Mouse (Mus musculus): Measurements from ENCODE around the gene Usp19. TPM values are rescaled to one million over a fixed set of nuclear protein-coding genes. Genes with fewer than 3 reads are reported as not detected.

Usp19 gene
- polyA plus RNA-seq (2011; ENCODE audit: insufficient read length, low read depth, missing spikeins) = 77.0 and 80.7 TPM in 2 replicates

GRCm38 (mm10) chr9:108490559-108491285, at the start of gene Usp19:
Gene Usp19, plus strand, starts transcription at chr9:108490602.
- no peak for TF ChIP-seq CTCF (IDR thresholded peaks at IDR 0.05; ENCODE audit: borderline replicate concordance, insufficient read depth, low read length)
- TF ChIP-seq POLR2A (IDR thresholded peaks at IDR 0.05; ENCODE audit: low read depth, low read length) = peak; percentile 50
- Histone ChIP-seq H3K4me3 (ENCODE audit: insufficient read depth, low read length) (peak within 1 kb of the TSS; percentile 97), H3K4me1 (ENCODE audit: control insufficient read depth, insufficient read depth, low read length) (no peaks in the 10 kb centered on the region), H3K27ac (ENCODE audit: insufficient read depth, low read length) (peak within 1 kb of the TSS; percentile 95)

GRCm38 (mm10) chr9:108441236-108441919, 49.0 kb upstream of the Usp19 start:
- H3K4me3 ChIP-seq (ENCODE audit: insufficient read depth, low read length) = no peak overlapping the region
- no peaks in the 10 kb centered on the region; the same call in 1 of the 2 replicates for H3K4me1 ChIP-seq (ENCODE audit: control insufficient read depth, insufficient read depth, low read length)
- no peak overlapping the region for H3K27ac ChIP-seq (ENCODE audit: insufficient read depth, low read length)
- TF ChIP-seq POLR2A (IDR thresholded peaks at IDR 0.05; ENCODE audit: low read depth, low read length) (no peak), CTCF (IDR thresholded peaks at IDR 0.05; ENCODE audit: borderline replicate concordance, insufficient read depth, low read length) (no peak)

GRCm38 (mm10) chr9:108445125-108445524, 45.3 kb upstream of the Usp19 start:
- no peak overlapping the region for H3K27ac ChIP-seq (ENCODE audit: insufficient read depth, low read length)
- H3K4me3 ChIP-seq (ENCODE audit: insufficient read depth, low read length) = no peak overlapping the region
- no peak for TF ChIP-seq POLR2A (IDR thresholded peaks at IDR 0.05; ENCODE audit: low read depth, low read length)
- no peak for TF ChIP-seq CTCF (IDR thresholded peaks at IDR 0.05; ENCODE audit: borderline replicate concordance, insufficient read depth, low read length)
- H3K4me1 ChIP-seq (ENCODE audit: control insufficient read depth, insufficient read depth, low read length) = no peaks in the 10 kb centered on the region; the same call in 1 of the 2 replicates

GRCm38 (mm10) chr9:108449860-108450259, 40.5 kb upstream of the Usp19 start:
- TF ChIP-seq CTCF (IDR thresholded peaks at IDR 0.05; ENCODE audit: borderline replicate concordance, insufficient read depth, low read length) (no peak), POLR2A (IDR thresholded peaks at IDR 0.05; ENCODE audit: low read depth, low read length) (no peak)
- Histone ChIP-seq H3K27ac (ENCODE audit: insufficient read depth, low read length) (no peak overlapping the region), H3K4me3 (ENCODE audit: insufficient read depth, low read length) (no peak overlapping the region), H3K4me1 (ENCODE audit: control insufficient read depth, insufficient read depth, low read length) (no peaks in the 10 kb centered on the region; the same call in 1 of the 2 replicates)

GRCm38 (mm10) chr9:108450292-108451169, 39.9 kb upstream of the Usp19 start:
- Histone ChIP-seq H3K4me1 (ENCODE audit: control insufficient read depth, insufficient read depth, low read length) (no peaks in the 10 kb centered on the region; the same call in 1 of the 2 replicates), H3K27ac (ENCODE audit: insufficient read depth, low read length) (no peak overlapping the region), H3K4me3 (ENCODE audit: insufficient read depth, low read length) (no peak overlapping the region)
- no peak for TF ChIP-seq POLR2A (IDR thresholded peaks at IDR 0.05; ENCODE audit: low read depth, low read length)
- no peak for TF ChIP-seq CTCF (IDR thresholded peaks at IDR 0.05; ENCODE audit: borderline replicate concordance, insufficient read depth, low read length)

- Histone ChIP-seq H3K4me1 (ENCODE audit: control insufficient read depth, insufficient read depth, low read length) (no peaks in the 10 kb centered on the region; the same call in 1 of the 2 replicates), H3K27ac (ENCODE audit: insufficient read depth, low read length) (no peak overlapping the region), H3K4me3 (ENCODE audit: insufficient read depth, low read length) (no peak overlapping the region)
- TF ChIP-seq CTCF (IDR thresholded peaks at IDR 0.05; ENCODE audit: borderline replicate concordance, insufficient read depth, low read length) = no peak
- no peak for TF ChIP-seq POLR2A (IDR thresholded peaks at IDR 0.05; ENCODE audit: low read depth, low read length)
Observed at GRCm38 (mm10) chr9:108451170-108451493, 39.3 kb upstream of the Usp19 start.

GRCm38 (mm10) chr9:108451519-108452160, 38.8 kb upstream of the Usp19 start:
- no peak for TF ChIP-seq POLR2A (IDR thresholded peaks at IDR 0.05; ENCODE audit: low read depth, low read length)
- TF ChIP-seq CTCF (IDR thresholded peaks at IDR 0.05; ENCODE audit: borderline replicate concordance, insufficient read depth, low read length) = no peak
- Histone ChIP-seq H3K4me1 (ENCODE audit: control insufficient read depth, insufficient read depth, low read length) (no peaks in the 10 kb centered on the region; the same call in 1 of the 2 replicates), H3K27ac (ENCODE audit: insufficient read depth, low read length) (no peak overlapping the region), H3K4me3 (ENCODE audit: insufficient read depth, low read length) (peak overlapping the region; percentile 51)

- Histone ChIP-seq H3K4me3 (ENCODE audit: insufficient read depth, low read length) (peak overlapping the region; percentile 51), H3K4me1 (ENCODE audit: control insufficient read depth, insufficient read depth, low read length) (no peaks in the 10 kb centered on the region; the same call in 1 of the 2 replicates), H3K27ac (ENCODE audit: insufficient read depth, low read length) (no peak overlapping the region)
- TF ChIP-seq POLR2A (IDR thresholded peaks at IDR 0.05; ENCODE audit: low read depth, low read length) (peak; percentile 52), CTCF (IDR thresholded peaks at IDR 0.05; ENCODE audit: borderline replicate concordance, insufficient read depth, low read length) (0 out of 2 replicates have a peak, but pooled peaks have one; percentile 44)
Observed at GRCm38 (mm10) chr9:108452291-108452906, 38.0 kb upstream of the Usp19 start.
